Mouse (Mus musculus): ENCODE measurements at regions not wholly inside any gene's neighbourhood (a gene's known extent, or its start where the extent isn't known, plus 50 kb on each side); places are given as distances from the start of the nearest gene placed in this dataset.
A peak's percentile ranks its signal among the peaks of the same experiment; 100 is the strongest.

DNA sequence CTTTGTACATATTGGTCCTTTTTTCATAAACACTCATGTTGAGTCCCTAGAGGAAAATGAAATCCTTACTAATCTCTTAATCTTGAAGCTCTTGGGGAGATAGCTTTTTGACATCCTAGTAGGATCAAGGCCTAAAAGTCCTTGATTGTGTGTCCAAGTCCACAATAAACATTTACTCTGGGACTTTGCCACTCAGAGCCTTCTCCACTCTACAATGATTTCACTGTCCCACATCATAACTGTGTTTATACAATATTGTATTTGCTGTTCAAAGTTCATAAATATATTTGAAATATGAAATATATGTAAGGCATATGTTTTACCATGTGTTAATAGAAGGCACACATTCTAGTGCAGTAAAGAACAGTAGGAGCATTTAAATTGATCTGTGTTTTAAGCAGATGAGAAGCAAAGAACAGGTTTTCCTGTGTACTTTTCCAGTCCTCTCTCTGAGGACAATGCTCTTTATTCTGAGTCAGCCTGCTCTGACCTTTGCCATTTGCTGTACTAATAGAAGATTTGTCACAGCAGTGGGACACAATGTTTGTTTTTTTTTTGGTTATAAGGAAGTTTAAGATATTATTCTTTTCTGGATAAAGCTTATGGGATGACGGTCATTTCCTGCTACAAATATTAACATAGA is 130.7 kb upstream of the Gprin3 start:
- no peak for DNase-seq (ENCODE audit: low read depth, low spot score)

DNA sequence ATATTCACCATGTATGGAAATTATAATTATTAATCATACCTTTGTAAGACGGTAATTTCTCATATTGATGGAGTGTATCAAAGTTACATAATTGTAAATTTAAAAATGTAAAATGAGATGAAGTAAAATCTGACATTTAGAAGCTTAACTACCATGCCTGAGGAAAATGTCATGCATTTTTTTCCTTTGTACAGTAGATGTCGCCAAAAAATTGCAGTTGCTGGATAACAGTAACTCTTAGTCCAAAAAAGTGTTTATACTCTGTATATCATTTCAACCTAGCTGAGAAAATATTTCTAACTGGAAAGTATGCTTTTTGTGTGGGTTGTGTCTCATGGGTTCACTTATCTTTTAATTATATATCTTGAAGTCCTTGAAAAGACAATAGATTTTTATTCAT is 110.9 kb upstream of the Gprin3 start:
- no peak for DNase-seq (ENCODE audit: low read depth, low spot score)

DNA sequence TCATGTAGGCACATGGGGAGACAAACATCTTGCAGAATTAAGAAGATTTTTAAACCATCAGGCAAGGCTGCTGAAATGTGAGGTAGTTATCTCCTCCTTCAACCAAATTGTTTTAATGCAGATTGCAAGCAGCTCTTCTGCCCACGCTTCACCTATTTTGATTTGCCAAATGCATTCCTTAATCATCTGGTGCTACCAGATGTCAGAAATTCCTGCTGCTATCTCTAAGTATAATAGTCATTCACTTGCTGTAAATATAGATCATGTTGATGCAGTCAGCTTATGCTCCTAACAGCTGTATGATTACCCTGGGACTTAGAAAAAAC is 98.8 kb upstream of the Gprin3 start:
- no peak for DNase-seq (ENCODE audit: low read depth, low spot score)

DNA sequence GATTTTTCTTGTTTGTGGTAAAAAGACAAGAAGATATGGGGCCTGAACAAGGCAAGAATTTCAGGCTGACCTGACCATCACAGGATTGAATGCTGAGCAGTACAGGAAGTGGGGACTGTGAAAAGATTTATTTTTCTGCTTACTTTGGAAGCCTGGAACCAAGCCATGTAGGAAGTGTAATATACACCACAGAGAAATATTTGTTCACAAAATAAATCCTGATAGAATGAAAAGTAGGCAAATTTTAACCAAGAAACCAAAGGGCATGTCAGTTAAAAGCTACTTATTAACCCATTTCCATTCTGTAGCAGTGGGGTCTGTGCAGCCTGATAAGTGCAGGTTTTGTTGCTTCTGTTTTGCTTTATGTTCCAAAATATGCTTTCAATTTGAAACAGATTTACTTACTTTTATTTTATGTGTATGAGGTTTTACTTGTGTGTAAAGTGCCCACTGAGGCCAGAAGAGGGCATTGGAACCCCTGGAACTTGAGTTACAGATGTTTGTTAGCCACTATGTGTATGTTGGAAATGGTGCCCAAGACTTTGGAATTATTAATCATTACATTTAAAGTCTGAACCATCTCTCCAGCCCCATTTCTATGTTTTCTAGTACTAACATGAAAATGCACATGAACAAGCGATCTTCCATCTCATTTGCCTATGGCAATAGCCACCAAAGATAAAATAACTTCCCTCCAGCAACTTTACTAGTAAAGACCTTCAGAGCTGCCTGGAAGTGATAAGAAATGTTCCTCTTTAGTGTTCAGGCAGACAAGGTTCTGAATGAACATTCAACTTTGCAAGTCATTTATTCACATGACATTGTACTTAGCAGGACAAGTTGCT is 98.2 kb upstream of the Gprin3 start:
- no peak for DNase-seq (ENCODE audit: low read depth, low spot score)

DNA sequence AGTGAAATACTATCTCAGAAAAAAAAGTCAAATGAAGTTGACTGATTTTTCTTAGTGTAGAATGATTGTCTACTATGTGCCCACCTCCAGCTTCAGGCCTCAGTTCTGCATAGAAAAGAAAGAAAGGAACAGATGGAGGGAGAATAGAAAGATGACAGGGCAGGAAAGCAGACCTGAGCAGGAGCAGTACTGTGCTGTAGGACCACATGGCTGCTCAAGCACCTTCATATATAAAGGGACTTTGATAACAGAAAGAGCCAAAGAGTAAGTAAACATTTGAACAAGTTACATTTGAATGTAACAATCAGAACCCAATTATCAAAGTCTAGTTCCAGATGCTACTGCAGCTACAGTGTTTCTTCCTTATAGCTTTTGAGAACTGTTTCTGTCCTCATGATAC is 96.9 kb upstream of the Gprin3 start:
- DNase-seq (ENCODE audit: low read depth, low spot score) = no peak

DNA sequence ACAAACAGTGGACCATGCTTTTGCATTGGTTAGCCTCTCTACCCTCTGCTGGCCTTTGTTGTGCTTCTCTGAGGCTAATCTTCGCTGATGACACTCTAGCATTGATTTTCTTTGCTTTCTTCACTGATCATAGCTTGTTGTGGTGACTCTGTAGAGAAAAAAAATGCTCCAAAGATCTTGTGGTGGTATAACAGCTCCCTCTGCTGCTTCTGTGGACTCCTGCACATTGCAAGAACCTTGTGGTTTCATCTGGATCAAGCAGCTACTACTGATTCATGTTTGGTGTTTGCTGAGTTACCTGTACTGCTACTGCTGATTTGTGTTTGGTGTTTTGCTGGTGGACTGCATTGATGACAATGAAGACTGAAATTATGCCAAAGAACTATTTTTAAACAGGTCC is 74.7 kb upstream of the Gprin3 start:
- DNase-seq (ENCODE audit: low read depth, low spot score) = peak; percentile 8

DNA sequence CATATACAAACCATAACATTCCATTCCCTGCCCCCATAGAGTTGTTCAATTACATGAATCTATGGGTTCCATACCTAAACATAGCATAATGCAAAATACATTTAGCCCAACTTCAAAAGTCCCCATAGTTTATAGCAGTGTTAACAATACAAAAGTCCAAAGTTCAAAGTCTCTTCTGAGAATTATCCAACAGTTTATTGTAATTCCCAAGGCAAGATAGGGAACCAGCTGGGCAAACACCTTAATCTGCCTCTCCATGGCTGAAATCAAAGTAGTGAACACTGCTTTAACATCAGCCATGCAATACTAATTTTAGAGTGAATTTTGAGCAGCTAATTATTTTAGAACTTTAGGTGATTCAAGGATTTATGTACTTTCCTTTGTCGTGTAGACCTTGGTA is 72.7 kb upstream of the Gprin3 start:
- DNase-seq (ENCODE audit: low read depth, low spot score) = no peak

DNA sequence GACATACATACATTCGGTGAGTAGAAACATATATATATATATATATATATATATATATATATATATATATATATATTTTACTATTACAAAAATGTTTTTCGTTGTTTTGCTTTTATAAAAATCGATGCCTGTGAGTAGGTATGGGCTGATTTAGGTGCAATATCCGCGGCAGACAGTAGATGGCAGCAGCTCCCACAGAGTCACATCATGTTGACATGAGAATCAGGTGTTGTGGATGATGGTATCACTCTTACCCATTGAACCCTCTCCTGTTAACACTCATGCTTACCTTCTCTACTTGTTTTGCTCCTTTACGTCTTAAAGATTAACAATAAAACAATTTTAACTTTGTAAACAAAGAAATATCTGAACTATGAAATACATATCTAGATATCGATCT is 72.0 kb upstream of the Gprin3 start:
- DNase-seq (ENCODE audit: low read depth, low spot score) = peak; percentile 50

DNA sequence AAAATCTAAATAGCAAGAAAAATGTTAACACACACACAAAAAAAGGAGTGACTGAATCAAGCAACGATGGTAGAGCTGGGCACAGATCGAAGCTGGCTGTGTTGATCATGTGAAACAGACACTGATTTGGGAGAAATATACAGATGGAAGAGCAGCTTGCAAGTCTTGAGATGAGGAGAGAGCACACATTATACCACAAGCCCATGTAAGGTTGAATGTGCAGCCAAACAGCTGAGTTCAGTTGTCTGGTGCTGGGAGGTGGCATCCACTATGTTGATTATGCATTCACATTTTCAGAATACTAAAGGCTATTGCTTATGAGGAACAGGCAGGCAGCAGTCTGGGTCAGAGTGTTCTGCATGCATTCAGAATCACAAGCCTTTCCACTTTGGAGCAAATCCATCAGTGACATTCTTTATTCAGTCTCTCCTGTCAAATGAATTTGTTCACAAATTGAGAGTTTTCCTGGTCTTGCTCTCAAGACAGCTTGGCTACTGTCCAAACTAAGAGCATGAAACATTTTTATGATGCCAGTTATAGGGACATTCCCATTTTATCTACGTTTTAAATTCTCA is 63.0 kb upstream of the Gprin3 start:
- no peak for DNase-seq (ENCODE audit: low read depth, low spot score)

DNA sequence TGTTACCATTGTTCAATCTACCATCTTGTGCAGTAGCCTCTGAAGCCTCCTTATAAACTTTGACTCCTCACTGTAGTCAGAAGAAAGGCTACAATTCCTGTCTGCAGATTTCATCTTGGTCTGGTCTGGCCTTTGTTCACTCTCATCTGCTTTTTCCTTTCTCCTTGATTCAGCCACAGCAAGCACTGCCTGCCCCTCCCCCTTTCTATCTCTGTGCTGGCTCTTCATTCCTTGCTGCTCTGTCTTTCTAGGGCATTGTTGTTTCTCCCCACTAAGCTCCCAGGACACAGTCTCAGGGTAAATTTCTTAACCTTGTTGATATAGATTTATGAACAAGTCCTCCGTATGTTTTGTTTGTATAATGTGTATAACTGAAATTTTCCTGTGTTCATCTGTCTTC is 62.3 kb upstream of the Gprin3 start:
- no peak for DNase-seq (ENCODE audit: low read depth, low spot score)

DNA sequence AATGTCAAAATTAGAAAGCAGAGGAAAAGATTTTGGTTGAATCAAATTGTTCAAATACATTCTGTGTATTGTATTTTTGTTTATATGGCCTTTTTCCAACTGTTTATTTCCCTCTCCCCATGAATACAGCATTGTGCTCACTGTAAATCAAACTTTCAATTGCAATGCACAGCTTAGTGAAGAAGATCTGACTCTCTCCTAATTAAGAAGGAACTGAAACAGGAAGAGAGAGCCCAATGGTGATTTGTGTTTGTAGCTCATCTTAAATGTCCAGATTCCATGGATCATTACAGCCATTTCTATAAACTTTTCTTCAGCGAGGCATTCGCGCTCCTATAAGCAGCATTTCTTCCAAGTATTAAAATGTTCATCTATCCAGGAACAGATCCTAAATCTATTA is 57.9 kb upstream of the Gprin3 start:
- no peak for DNase-seq (ENCODE audit: low read depth, low spot score)

DNA sequence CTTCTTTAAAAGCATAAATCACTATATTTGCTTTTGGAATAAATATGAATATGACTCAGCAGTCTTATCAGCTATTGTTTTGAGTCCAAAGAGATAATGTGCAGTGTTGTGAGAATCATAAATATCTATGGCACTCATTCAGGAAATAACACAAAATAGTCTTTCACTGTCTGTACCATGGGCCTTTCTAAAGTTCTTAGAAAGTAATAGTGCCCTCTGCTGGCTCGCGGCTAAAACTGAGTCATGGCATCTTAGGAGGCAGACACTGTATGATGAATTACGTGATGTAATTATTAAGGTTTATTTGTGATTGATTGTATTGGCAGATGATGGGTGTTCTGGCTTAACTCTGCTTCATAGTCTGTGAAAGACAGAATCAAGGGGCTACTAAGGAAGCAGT is 57.5 kb upstream of the Gprin3 start:
- peak; percentile 63 for DNase-seq (ENCODE audit: low read depth, low spot score)

All from CD4-positive helper T cell, adult 2 months (primary cell).